Mouse (Mus musculus) thymus, postnatal 36 days (tissue): ENCODE results near the gene Pno1.
"Not testable (repeated sequence)": the region's sequence is repeated elsewhere in the genome, so short reads cannot be mapped to it uniquely, and the experiment has no call there.

Experiments
- DNase-seq, 2 experiments: peaks; one replicate each; pipeline ENCODE4 v3.0.0; 2022; ENCODE audit warnings: mixed read lengths in 2 of 2

Pno1 gene

GRCm38 (mm10) chr11:17211258-17212140 lies at the start of gene Pno1:
Gene Pno1 (minus strand): TSS chr11:17211568.
- DNase-seq, result peak; percentile 93 to 95

GRCm38 (mm10) chr11:17257861-17258260 lies 46.5 kb upstream of the Pno1 start:
- DNase-seq, result peak in 1 of 2 experiments; percentile 22

- DNase-seq, result peak; percentile 93 to 94
Measured at GRCm38 (mm10) chr11:17257443-17257842, 46.1 kb upstream of the Pno1 start, which contains the start of gene C1d. Gene C1d (plus strand): TSS chr11:17257579.

- peak in 1 of 2 experiments; percentile 27 for DNase-seq
Measured at GRCm38 (mm10) chr11:17256813-17257365, 45.5 kb upstream of the Pno1 start.

GRCm38 (mm10) chr11:17248715-17249114 lies 37.3 kb upstream of the Pno1 start:
- no peak for DNase-seq

GRCm38 (mm10) chr11:17238598-17238997 lies 27.2 kb upstream of the Pno1 start:
- not testable (repeated sequence) for DNase-seq

- peak; percentile 41 to 57 for DNase-seq
Measured at GRCm38 (mm10) chr11:17236449-17237037, 25.2 kb upstream of the Pno1 start.

GRCm38 (mm10) chr11:17232792-17233191 lies 21.4 kb upstream of the Pno1 start:
- DNase-seq, result no peak

- DNase-seq, result no peak
Measured at GRCm38 (mm10) chr11:17221126-17221525, 9.8 kb upstream of the Pno1 start.

GRCm38 (mm10) chr11:17215475-17215874 lies 4.1 kb upstream of the Pno1 start:
- DNase-seq, result no peak

GRCm38 (mm10) chr11:17212903-17213509 lies 1.6 kb upstream of the Pno1 start:
- no peak for DNase-seq

- no peak for DNase-seq
Measured at GRCm38 (mm10) chr11:17212141-17212495, 750 bp upstream of the Pno1 start.

GRCm38 (mm10) chr11:17202481-17202880 lies 8.9 kb downstream of the Pno1 start:
- DNase-seq, result no peak

- DNase-seq, result no peak
Measured at GRCm38 (mm10) chr11:17200936-17201335, 10.4 kb downstream of the Pno1 start.

GRCm38 (mm10) chr11:17199840-17200501 lies 11.4 kb downstream of the Pno1 start:
- DNase-seq, result no peak

GRCm38 (mm10) chr11:17199170-17199569 lies 12.2 kb downstream of the Pno1 start:
- no peak for DNase-seq

- DNase-seq, result peak; percentile 7 to 20
Measured at GRCm38 (mm10) chr11:17192151-17192844, 19.1 kb downstream of the Pno1 start.

- DNase-seq, result no peak
Measured at GRCm38 (mm10) chr11:17188786-17189185, 22.6 kb downstream of the Pno1 start.

GRCm38 (mm10) chr11:17187649-17188048 lies 23.7 kb downstream of the Pno1 start:
- DNase-seq, result no peak

- no peak for DNase-seq
Measured at GRCm38 (mm10) chr11:17183165-17183564, 28.2 kb downstream of the Pno1 start.

GRCm38 (mm10) chr11:17181807-17182206 lies 29.6 kb downstream of the Pno1 start, which contains the start of gene Wdr92:
Gene Wdr92 (plus strand): TSS chr11:17182107.
- DNase-seq, result no peak

GRCm38 (mm10) chr11:17180753-17181152 lies 30.6 kb downstream of the Pno1 start:
- DNase-seq, result no peak
